Mouse (Mus musculus): ENCODE data around the gene Gm10974.

DNA sequence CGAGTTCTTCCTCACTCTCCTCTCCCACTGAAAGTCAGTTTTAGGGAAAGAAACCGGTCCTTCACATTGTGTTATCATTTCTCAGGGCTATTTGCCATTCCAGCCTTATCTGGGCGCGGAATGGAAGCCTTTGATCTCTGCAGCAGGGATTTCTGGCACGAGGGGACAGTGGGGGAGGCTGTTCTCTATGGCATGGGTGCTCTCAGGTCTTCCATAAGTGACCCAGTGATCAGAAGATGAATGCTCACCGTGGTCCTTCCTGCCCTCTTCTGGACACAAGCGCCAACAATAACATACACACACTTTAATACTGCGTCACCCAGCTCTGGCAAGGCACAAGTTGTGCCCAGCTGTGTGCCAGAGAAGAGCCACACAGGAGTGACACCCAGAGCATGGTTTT is 41.3 kb downstream of the Gm10974 start:
- TF ChIP-seq CTCF (conservative IDR thresholded peaks at IDR 0.05; ENCODE audit: insufficient read depth, insufficient read length, low read depth, low read length) (no peak), POLR2A (IDR thresholded peaks at IDR 0.05; ENCODE audit: low read depth, low read length) (no peak)
